Mouse (Mus musculus) heart, adult 2 months (tissue): Measurements from ENCODE around the gene Ttc9c.

Experiments
- CTCF ChIP-seq: fragments of 200-600 bp; IDR thresholded peaks from 2 replicates; pipeline ENCODE4 v1.8.1; 2022; ENCODE audit warnings: antibody characterized with exemption, mild to moderate bottlenecking, moderate library complexity
- EP300 ChIP-seq: fragments of 200-500 bp; IDR thresholded peaks from 2 replicates; pipeline ENCODE4 v1.6.1; 2011; ENCODE audit warnings: low read depth, low read length, control low read depth; ENCODE audit not compliant: insufficient read depth
- POLR2A ChIP-seq: fragments of 200-500 bp; IDR thresholded peaks from 2 replicates; pipeline ENCODE4 v1.6.1; 2011; ENCODE audit warnings: mild to moderate bottlenecking, low read depth, low read length, control low read depth; ENCODE audit not compliant: insufficient read depth

GRCm38 (mm10) chr19:8773409-8773808 is 45.7 kb downstream of the Ttc9c start:
- TF ChIP-seq CTCF: no peak
- TF ChIP-seq POLR2A: no peak
- no peak for TF ChIP-seq EP300
